Mouse (Mus musculus) forelimb bud, embryonic 11.5 days (tissue): Measurements from ENCODE around the gene Lingo4.
A peak's percentile ranks its signal among the peaks of the same experiment; 100 is the strongest.

ENCODE experiments used
- DNase-seq: peaks from one replicate; pipeline ENCODE4 v3.0.0-alpha.2; 2012; ENCODE audit warnings: low read depth, low spot score

The Lingo4 gene

DNA sequence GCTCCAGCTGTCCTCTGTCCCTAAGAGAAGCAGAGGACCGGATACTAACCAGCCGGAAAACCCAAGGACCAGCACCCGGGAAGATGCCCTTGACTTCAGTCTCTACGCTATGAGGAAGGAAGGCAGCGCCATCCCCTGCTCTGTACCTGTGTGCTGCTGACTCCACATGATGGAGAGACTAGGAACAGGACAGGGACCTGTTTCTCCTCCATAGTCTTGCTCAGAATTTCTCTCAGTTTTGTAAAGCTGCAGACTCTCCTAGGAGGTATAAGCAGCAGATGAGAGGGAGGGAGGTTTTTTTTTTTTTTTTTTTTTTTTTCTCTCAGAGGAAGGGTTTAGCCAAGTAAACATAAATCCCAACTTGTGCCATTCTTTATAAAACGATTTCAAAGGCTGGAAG is at the start of gene Lingo4:
Gene Lingo4, plus strand, starts transcription at position 301 of the 400 bp plus-strand sequence.
- no peak for DNase-seq

DNA sequence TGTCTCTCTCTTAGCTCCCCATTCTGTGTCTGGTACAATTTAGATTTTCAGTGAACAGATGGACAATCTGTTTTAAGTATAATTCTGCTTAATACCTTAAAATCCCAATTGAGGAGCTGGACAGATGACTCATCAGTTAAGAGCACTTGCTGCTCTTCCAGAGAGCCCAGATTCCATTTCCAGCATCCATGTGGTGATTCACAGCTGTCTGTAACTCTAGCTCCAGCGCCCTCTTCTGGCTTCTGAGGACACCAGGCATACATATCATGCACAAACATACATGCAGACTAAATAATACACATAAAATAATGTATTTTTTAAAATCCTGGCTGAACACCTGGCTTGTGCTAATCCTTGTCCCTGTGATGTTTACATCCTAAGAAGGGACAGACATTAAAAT is 37.5 kb upstream of the Lingo4 start:
- DNase-seq, result no peak

DNA sequence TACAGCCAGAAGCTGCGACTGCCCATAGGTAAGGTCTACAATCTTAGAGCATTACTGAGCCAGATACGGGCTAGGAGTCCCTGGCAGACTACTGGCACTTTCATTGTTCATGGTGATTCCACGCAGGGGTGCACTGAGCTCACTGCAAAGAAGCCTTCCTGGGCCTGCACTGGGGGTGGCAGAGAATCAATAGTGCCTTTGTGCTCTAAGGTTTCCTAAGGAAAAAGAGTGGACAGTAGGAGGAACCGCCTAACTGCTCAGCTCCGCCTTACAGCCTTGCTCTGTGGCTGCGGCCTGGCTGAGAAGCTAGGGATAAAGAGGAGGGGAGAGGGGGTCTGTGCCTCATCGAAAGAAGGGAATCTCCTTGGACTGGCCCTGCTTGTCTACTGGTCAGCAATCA is 36.2 kb upstream of the Lingo4 start, which contains the start of gene C2cd4d:
Gene C2cd4d, plus strand, starts transcription at position 301 of the 400 bp plus-strand sequence.
- no peak for DNase-seq

DNA sequence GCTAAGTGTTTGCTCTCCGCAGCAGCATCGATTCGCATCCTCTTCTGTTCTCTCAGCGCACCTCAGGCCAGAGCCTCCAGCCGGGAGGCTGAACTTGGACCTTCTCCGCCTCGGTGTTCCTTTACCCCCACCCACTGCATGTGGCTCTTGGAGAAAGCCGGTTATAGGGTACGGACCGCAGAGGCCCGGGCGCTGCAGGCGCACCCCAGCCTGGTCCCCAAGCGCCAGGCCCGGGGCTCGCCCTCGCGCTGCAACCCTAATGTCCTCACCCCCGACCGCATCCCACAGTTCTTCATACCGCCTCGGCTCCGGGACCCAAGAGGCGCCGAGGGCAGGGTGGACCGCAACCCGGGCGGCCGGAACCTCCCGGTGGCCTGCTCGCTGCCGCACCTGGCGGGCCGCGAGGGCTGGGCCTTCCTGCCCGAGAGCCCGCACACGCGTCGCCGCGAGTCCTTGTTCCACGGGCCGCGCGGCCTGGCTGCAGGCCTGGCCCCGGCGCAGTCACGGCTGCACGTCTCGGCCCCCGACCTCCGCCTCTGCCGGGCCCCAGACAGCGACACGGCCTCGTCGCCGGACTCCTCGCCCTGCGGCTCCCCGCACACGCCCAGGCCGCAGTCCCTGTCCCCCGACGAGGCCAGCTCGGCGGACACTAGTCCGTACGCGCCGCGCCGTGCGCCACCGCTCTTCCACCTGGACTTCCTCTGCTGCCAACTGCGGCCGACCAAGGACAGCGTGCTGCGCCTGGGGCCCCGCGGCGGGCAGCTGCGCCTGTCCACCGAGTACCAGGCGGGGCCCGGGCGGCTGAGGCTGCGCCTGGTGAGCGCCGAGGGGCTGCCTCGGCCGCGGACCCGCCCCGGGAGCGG is 34.8 kb upstream of the Lingo4 start:
- DNase-seq, result no peak

DNA sequence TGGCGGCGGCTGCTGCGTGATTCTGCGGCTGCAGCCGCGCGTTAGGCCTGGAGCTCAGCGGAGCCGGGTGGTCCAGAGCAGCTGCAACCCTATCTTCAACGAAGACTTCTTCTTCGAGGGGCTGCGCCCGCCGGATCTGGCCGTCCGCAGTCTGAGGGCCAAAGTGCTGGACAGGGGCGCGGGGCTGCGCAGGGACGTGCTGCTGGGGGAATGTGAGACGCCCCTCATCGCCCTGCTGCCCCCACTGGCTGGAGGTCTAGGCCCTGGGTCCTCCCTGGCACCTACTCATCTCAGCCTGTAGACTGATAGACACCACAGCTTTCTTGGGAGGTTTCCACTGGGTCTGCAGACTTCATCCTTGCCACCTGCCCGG is 34.2 kb upstream of the Lingo4 start:
- DNase-seq, result no peak

DNA sequence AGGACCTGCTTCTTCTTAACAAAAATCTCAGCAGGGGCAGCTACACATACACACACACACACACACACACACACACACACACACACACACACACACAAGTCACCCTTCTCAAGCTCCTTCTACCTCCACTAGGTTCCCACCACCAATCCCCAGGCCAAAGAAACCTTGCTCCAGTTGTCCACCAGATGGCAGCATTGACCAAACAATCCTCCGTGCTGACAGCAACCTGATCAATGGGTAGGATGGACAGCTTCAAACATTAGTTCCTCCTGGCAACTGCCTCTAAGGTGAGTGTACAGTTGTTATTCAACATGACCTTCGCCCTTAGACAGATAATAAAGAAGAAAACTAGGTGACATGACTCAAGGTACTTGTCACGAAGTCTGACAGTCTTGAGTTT is 31.6 kb upstream of the Lingo4 start:
- peak; percentile 85 for DNase-seq

DNA sequence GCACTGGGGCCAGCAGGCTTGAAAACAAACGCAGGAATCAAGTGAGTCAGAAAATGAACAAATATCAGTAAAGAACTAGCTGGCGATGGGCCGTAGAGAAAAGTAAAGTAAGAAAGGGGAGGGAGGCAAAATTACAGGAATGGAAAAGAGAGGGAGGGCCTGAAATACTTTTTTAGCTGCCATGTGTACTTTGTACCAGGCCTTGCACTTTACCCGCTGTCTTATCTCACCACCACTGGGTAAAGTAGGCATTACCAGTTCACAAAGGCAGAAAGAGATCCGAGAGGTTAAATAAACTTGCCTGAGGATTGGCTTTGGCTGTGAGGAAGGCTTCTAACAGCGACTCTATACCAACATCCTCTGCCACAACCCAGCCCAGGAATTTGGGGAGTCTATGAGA is 30.8 kb upstream of the Lingo4 start:
- DNase-seq, result no peak

DNA sequence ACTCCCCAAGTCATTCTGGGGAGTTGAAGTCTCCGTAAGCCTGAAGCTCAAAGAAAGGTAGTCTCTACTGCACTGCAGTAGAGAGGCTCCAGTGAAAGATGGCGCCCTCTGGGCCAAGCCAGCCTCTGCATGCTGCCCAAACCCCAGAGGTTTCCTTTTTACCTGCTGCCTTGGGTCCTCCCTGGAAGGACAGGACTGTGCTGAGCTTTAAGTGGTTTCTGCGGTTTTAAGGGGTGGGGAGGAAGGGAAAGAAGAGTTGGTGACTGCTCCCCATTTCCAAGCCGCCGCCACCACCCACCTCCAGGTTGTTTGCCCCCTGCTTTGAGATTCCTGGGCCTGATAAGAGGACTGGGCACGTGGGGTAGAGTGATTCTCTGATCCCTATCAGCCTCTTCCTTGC is 29.7 kb upstream of the Lingo4 start:
- no peak for DNase-seq

DNA sequence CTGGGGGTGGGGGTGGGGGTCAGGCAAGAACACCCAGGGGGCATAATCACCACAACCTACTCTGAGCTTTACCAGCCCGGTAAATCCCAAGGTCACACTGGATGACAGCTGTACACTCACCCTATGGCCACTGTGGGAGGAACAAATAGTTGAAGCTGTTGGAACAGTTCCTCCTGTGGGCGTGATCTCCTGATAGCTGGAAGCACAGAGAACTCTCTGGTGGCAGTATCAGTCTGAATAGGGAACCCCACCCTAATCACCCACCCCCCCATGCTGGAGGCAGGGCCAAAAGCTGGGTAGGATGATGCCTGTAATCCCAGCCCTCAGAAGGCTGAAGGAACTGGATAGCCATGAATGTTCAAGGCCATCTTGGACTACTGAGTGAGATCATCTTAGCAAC is 28.6 kb upstream of the Lingo4 start:
- no peak for DNase-seq

DNA sequence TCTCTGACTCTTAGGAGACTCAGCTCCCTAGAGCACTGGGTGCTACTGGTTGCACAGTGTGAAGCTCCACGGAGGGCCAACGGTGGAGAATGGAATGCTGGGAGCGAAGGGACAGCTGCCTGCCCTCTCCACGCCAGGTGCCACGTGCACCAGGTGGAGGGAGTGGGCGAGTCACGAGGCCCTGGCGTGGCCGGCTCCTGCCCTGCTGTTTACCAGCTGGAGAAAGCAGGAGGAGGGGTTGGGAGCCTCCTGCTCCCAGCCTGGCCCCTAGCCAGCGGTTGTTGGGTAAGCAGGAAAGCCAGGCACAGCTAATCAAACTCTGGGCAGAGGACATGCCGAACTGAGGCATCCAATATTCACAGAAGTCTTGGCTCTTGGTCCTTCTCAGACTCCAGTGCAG is 26.7 kb upstream of the Lingo4 start:
- DNase-seq, result no peak

DNA sequence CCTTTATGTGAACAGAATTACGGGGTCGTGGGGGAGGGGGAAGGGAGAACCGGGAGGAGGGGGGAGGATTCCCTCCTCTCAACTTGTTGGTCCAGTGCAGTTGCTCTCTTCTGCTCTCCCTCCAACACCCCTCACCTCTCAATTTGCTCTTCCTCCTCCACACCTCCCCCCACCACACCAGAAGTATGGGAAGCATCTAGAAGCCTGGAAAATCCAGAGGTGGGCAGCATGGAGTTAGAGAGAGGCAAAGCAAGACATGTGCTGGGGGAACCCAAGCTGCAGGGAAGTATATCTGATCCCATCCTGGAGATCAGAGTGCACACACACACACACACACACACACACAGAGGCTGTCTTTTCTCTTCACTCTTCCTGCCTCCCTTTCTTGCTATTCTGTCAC is 26.3 kb upstream of the Lingo4 start:
- no peak for DNase-seq

DNA sequence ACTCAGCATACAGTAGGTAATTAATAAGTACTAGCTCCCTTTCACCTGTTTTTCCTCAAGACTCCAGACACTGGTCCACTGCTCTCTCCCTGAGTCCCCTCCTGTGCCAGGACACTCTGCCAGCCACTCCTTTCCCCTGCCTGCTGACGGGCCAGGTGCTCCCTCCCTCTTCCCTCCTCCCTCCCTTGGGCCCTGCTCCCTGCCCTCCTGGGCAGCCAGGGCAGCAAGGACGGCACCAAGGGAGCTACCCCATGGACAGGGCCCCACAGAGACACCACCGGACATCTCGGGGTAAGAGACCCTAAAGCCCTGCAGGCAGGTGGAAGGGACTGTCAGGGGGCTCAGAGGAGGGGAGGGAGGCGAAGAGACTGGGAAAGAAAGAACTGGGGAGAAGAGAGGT is 25.7 kb upstream of the Lingo4 start, which contains the start of gene Rorc:
Gene Rorc, plus strand, starts transcription at position 154 of the 400 bp plus-strand sequence.
- no peak for DNase-seq

DNA sequence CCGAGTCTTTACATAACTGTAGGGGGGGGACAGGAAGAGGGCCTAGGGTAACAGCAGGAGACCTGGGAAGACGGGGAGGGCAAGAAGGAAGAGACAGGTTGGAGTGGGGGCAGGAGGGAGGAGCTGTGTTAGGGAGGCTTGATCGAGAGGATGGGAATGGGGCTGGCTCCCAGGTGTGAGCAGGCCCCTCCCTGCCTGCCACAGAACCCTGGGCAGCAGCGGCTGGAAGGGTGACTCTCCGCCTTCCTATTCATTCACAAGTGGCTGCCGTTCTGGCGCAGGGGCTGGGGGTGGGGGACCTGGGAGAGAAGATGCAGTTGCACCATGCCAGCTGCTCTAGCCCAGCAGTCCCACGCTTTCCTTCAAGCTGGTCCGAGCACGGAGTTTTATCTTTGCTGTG is 25.2 kb upstream of the Lingo4 start:
- no peak for DNase-seq

DNA sequence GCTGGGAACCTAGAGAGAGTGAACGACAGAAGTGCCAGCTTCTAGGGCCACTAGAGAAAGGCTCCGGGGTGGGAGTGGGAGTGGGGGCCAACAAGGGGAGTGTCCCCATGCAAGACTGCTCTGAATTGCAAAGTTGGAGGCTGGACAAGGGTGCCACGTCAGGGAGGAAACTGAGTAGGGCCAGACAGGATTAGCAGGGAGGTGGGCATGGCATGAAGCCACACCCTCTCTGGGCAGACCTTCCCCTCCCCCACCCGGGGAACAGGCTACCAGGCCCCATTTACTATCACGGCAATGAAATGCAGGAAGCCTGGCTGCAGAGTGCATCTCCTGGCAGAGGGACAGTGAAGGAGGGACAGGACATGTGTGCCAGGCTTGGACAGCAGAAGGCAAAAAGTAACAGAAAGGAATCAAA is 24.7 kb upstream of the Lingo4 start:
- no peak for DNase-seq

DNA sequence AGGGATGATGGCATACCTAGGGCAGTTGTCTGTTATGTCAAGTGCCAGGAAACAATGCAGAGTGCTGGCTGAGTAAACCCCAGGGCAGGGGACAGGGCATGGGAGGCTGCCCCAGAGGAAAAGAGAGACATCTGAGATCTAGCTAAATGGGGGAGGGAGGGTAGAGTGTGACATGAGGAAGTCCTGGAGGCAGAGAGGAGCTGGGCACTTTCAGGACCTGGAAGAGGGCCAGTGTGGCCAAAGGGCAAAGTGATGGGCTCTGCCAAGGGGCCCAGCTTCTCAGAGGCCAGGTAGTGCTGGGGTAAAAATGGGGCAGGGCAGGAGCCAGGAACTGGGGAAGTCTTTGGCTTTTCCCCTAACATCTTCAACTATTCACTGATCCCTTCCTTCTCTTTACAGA is 23.7 kb upstream of the Lingo4 start:
- no peak for DNase-seq

DNA sequence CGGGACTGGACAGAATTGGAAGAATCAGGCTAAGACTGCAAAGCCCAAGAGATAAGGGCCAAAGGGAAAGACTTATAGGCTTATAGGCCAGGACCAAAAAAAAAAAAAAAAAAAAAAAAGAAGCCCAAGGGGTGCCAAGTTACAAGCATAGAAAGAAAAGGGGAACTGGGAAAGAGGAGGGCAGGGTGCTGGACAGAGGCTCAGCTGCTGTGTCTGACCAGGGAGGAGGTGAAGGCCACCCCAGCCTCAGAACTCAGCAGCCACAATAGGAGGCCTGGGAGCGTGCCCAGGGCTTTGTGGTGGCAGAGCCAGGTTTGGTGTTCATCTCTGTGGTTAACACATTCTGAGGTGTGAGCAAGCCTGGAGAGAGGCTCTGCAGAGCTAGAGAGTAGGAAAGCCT is 23.2 kb upstream of the Lingo4 start:
- no peak for DNase-seq

DNA sequence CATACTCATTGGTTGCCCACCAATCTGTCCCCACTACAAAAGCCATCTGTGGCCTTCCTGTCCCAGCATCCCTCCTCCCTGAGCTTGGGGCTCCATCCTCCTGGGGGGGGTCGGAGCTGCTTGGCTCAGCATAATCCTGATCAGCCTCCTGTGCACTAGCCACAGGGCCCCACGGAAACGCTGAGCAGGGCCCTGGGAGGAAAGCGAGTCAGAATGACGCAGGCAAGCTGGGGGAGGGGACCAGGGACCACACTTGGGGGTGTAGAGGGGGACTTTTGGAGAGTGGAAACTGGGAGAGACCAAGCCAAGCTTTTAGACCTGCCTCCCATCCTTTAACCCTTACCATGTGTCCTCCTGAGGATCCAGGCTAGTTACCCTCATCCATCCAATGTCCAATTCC is 22.5 kb upstream of the Lingo4 start:
- no peak for DNase-seq

DNA sequence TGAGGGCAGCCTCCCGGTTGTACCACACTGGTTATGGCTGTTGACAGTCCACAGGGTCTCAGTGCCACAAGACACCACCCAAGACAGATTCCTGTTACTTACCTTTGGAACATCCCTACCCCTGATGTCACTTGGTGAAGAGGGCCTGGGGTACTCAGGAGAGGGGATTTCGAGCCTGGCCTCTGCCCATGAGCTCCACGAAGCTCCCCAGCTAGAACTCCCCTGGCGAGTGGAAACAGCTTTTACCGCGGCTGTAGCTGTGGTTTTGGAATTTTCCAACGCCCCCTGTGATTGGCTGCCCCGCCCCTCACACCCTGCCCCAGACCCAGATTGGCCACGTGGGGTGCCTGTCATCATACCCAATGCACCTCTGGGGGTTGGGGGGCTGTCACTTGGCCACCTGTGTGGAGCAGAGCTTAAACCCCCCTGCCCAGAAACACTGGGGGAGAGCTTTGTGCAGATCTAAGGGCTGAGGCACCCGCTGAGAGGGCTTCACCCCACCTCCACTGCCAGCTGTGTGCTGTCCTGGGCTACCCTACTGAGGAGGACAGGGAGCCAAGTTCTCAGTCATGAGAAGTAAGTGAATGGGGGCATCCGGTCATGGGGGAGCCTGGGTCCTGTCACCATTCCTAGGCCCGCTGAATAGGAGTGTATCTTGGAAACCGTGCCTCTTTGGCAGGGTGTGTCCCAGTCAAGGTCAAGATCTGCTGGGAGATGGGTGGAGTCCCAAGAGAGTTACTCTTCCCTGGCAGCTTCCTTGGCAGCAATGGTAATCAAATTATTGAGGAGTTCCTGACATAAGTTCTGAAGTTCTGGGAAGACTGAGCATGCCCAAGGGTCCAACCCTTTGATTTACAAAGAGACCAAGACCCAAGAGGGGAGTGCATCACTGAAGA is 21.0 kb upstream of the Lingo4 start:
- DNase-seq, result no peak

DNA sequence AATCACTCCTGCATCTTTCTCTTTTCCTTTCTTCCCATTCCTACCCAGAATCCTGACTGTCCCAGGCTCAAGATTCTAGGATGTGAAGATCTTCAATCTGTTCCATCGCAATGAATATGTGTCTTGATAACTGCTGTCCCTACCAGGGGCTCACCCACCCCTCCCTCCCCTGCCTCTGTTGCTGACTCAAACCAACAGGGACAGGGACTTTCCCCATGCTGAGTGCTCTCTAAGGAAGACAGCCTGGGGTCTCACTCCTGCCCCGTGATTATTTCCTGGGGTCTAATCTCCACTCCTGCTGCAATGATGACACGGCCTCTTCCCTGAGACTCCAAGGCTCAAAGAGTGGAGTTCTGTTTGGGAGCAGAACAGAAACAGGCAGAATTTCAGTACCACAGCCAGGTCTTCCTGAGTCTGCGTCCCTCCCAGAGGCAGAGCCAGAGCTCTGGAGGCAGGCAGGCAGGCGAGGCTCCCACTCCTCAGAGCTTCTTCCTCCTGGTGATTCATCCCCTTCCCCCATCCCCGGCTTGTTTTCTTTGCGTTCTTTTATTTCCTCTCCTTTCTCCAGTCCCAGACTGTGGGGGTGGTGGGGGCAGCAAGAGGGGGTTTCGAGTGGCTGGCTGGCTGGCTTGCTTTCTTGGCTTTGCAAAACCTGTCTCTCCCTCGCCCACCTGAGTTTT is 18.3 kb upstream of the Lingo4 start:
- no peak for DNase-seq

DNA sequence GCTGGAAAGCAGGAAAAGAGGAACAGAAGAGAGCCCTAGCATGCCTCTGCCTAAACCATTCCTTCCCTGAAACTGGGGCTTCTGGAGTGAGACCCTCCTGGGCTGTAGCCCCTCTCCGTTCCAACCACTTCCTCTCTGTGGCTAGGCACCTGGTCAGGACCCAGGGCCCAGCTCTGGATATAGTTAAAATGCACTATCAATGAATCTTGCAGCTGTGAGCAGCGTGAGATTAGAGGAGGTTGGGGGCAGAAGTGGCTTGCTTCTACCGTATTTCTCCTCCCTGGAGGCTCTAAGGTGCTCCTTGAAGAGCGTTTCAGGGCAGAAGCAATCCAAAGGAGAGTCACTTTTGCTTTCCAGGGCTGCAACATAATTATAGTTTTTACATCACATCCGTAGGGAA is 16.0 kb upstream of the Lingo4 start:
- no peak for DNase-seq

DNA sequence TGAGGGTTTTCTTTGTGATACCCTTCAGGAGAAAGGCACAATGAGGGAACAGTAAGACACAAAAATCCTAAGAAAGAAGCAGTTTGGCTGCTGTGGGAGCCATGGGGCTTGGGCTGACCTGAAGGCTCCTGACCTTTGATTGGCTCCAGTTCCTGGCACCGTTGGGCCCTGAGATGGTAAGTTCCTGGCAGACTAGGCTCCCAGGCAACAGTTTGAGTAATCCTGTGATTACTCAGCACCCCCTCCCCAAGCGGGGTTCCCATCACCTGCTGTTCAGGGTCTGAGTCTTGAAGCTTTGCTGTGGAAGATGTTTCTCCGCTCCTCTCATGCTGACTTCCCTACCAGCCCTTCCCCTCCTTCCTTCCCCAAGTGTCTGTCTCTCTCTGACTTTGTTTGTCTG is 14.8 kb upstream of the Lingo4 start:
- DNase-seq, result no peak

DNA sequence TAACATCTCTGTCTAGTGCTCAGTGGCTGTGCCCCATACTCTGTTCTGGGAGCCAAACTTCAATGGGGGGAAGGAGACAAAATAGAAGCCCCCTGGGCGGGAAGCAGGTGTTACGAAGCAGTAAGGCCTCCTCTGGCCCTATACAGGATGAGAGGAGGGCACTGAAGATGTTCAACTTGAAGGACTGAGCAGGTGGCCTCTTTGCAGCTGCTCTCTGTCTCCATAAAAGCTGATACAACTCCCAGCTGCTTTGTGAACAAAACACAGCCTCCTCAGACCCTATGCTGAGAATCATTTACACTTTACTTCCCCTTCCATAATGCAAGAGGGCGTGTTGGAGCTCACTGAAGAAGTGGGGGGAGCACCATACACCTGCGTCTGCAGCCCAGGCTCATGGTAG is 11.6 kb upstream of the Lingo4 start:
- DNase-seq, result no peak
